Mouse (Mus musculus): ENCODE measurements at regions not wholly inside any gene's neighbourhood (a gene's known extent, or its start where the extent isn't known, plus 50 kb on each side); places are given as distances from the start of the nearest gene placed in this dataset.

GRCm38 (mm10) chr10:45009676-45010075 lies 57.3 kb upstream of the Prep start:
- Histone ChIP-seq H3K4me3 (ENCODE audit: low read depth, low read length) (no peak overlapping the region), H3K36me3 (ENCODE audit: control insufficient read depth, insufficient read depth, low read length) (no peaks in the 10 kb centered on the region), H3K4me2 (ENCODE audit: low read length) (no peak overlapping the region), H3K27ac (ENCODE audit: low read length) (no peak overlapping the region), H3K4me1 (ENCODE audit: control insufficient read depth, insufficient read depth, low read length) (no peaks in the 10 kb centered on the region), H3K27me3 (ENCODE audit: control insufficient read depth, insufficient read depth, low read depth, low read length) (no peaks in the 10 kb centered on the region), H3K9me3 (replicated peaks; ENCODE audit: control insufficient read depth, low read length, poor library complexity, severe bottlenecking) (no peaks in the 10 kb centered on the region), H3K9ac (ENCODE audit: low read depth, low read length) (no peak overlapping the region)
- 9% methylated on average over 10 of the region's 10 CpGs for WGBS
- ATAC-seq = peak; percentile 86

GRCm38 (mm10) chr10:45009235-45009634 lies 57.8 kb upstream of the Prep start:
- Histone ChIP-seq H3K4me1 (ENCODE audit: control insufficient read depth, insufficient read depth, low read length) (no peaks in the 10 kb centered on the region), H3K4me2 (ENCODE audit: low read length) (no peak overlapping the region), H3K27ac (ENCODE audit: low read length) (no peak overlapping the region), H3K9ac (ENCODE audit: low read depth, low read length) (no peak overlapping the region), H3K4me3 (ENCODE audit: low read depth, low read length) (no peak overlapping the region), H3K27me3 (ENCODE audit: control insufficient read depth, insufficient read depth, low read depth, low read length) (no peaks in the 10 kb centered on the region), H3K9me3 (replicated peaks; ENCODE audit: control insufficient read depth, low read length, poor library complexity, severe bottlenecking) (no peaks in the 10 kb centered on the region), H3K36me3 (ENCODE audit: control insufficient read depth, insufficient read depth, low read length) (no peaks in the 10 kb centered on the region)
- no peak for ATAC-seq
- 63% methylated on average over 1 of the region's 1 CpGs for WGBS

GRCm38 (mm10) chr10:45004037-45004653 lies 62.9 kb upstream of the Prep start:
- Histone ChIP-seq H3K27me3 (ENCODE audit: control insufficient read depth, insufficient read depth, low read depth, low read length) (no peaks in the 10 kb centered on the region), H3K27ac (ENCODE audit: low read length) (no peak overlapping the region), H3K9ac (ENCODE audit: low read depth, low read length) (no peak overlapping the region), H3K4me3 (ENCODE audit: low read depth, low read length) (no peak overlapping the region), H3K9me3 (replicated peaks; ENCODE audit: control insufficient read depth, low read length, poor library complexity, severe bottlenecking) (no peaks in the 10 kb centered on the region), H3K36me3 (ENCODE audit: control insufficient read depth, insufficient read depth, low read length) (no peaks in the 10 kb centered on the region), H3K4me1 (ENCODE audit: control insufficient read depth, insufficient read depth, low read length) (peaks cover 7% of the 10 kb centered on the region; the same call in 1 of the 2 replicates), H3K4me2 (ENCODE audit: low read length) (no peak overlapping the region)
- WGBS = 78% methylated on average over 9 of the region's 9 CpGs
- ATAC-seq = no peak

GRCm38 (mm10) chr10:45003344-45003681 lies 63.7 kb upstream of the Prep start:
- WGBS = 46% methylated on average over 2 of the region's 2 CpGs
- no peaks in the 10 kb centered on the region for H3K9me3 ChIP-seq (replicated peaks; ENCODE audit: control insufficient read depth, low read length, poor library complexity, severe bottlenecking)
- no peak overlapping the region for H3K27ac ChIP-seq (ENCODE audit: low read length)
- H3K27me3 ChIP-seq (ENCODE audit: control insufficient read depth, insufficient read depth, low read depth, low read length) = no peaks in the 10 kb centered on the region
- peaks cover 7% of the 10 kb centered on the region for H3K4me1 ChIP-seq (ENCODE audit: control insufficient read depth, insufficient read depth, low read length)
- no peak overlapping the region for H3K4me2 ChIP-seq (ENCODE audit: low read length)
- H3K36me3 ChIP-seq (ENCODE audit: control insufficient read depth, insufficient read depth, low read length) = no peaks in the 10 kb centered on the region
- H3K4me3 ChIP-seq (ENCODE audit: low read depth, low read length) = no peak overlapping the region
- no peak overlapping the region for H3K9ac ChIP-seq (ENCODE audit: low read depth, low read length)
- no peak for ATAC-seq

- Histone ChIP-seq H3K27me3 (ENCODE audit: control insufficient read depth, insufficient read depth, low read depth, low read length) (no peaks in the 10 kb centered on the region), H3K4me2 (ENCODE audit: low read length) (no peak overlapping the region), H3K36me3 (ENCODE audit: control insufficient read depth, insufficient read depth, low read length) (no peaks in the 10 kb centered on the region), H3K9me3 (replicated peaks; ENCODE audit: control insufficient read depth, low read length, poor library complexity, severe bottlenecking) (no peaks in the 10 kb centered on the region), H3K4me1 (ENCODE audit: control insufficient read depth, insufficient read depth, low read length) (peaks cover 10% of the 10 kb centered on the region), H3K4me3 (ENCODE audit: low read depth, low read length) (no peak overlapping the region), H3K9ac (ENCODE audit: low read depth, low read length) (no peak overlapping the region), H3K27ac (ENCODE audit: low read length) (no peak overlapping the region)
- no peak for ATAC-seq
- 57% methylated on average over 8 of the region's 8 CpGs for WGBS
Observed at GRCm38 (mm10) chr10:45002637-45003343, 64.2 kb upstream of the Prep start.

- 49% methylated on average over 12 of the region's 12 CpGs for WGBS
- Histone ChIP-seq H3K9ac (ENCODE audit: low read depth, low read length) (peak overlapping the region; percentile 63), H3K36me3 (ENCODE audit: control insufficient read depth, insufficient read depth, low read length) (no peaks in the 10 kb centered on the region), H3K4me3 (ENCODE audit: low read depth, low read length) (peak overlapping the region; percentile 42), H3K27me3 (ENCODE audit: control insufficient read depth, insufficient read depth, low read depth, low read length) (no peaks in the 10 kb centered on the region), H3K27ac (ENCODE audit: low read length) (peak overlapping the region; percentile 69; the same call in 1 of the 2 replicates), H3K9me3 (replicated peaks; ENCODE audit: control insufficient read depth, low read length, poor library complexity, severe bottlenecking) (no peaks in the 10 kb centered on the region), H3K4me1 (ENCODE audit: control insufficient read depth, insufficient read depth, low read length) (peaks cover 16% of the 10 kb centered on the region), H3K4me2 (ENCODE audit: low read length) (peak overlapping the region; percentile 71)
- ATAC-seq = peak; percentile 47; the same call in 1 of the 2 replicates
Observed at GRCm38 (mm10) chr10:45000873-45001859, 65.8 kb upstream of the Prep start.

- ATAC-seq = peak; percentile 66
- 4% methylated on average over 18 of the region's 18 CpGs for WGBS
- Histone ChIP-seq H3K27ac (ENCODE audit: low read length) (peak overlapping the region; percentile 69), H3K4me1 (ENCODE audit: control insufficient read depth, insufficient read depth, low read length) (peaks cover 16% of the 10 kb centered on the region), H3K36me3 (ENCODE audit: control insufficient read depth, insufficient read depth, low read length) (no peaks in the 10 kb centered on the region), H3K9me3 (replicated peaks; ENCODE audit: control insufficient read depth, low read length, poor library complexity, severe bottlenecking) (no peaks in the 10 kb centered on the region), H3K4me2 (ENCODE audit: low read length) (peak overlapping the region; percentile 71), H3K27me3 (ENCODE audit: control insufficient read depth, insufficient read depth, low read depth, low read length) (no peaks in the 10 kb centered on the region), H3K4me3 (ENCODE audit: low read depth, low read length) (peak overlapping the region; percentile 42), H3K9ac (ENCODE audit: low read depth, low read length) (peak overlapping the region; percentile 63)
Observed at GRCm38 (mm10) chr10:45000027-45000840, 66.8 kb upstream of the Prep start.

GRCm38 (mm10) chr10:44997906-44998289 lies 69.1 kb upstream of the Prep start:
- no peak; the same call in 1 of the 2 replicates for ATAC-seq
- peaks cover 19% of the 10 kb centered on the region for H3K4me1 ChIP-seq (ENCODE audit: control insufficient read depth, insufficient read depth, low read length)
- H3K27me3 ChIP-seq (ENCODE audit: control insufficient read depth, insufficient read depth, low read depth, low read length) = no peaks in the 10 kb centered on the region
- H3K9me3 ChIP-seq (replicated peaks; ENCODE audit: control insufficient read depth, low read length, poor library complexity, severe bottlenecking) = no peaks in the 10 kb centered on the region
- H3K4me3 ChIP-seq (ENCODE audit: low read depth, low read length) = peak overlapping the region; percentile 16; the same call in 1 of the 2 replicates
- H3K36me3 ChIP-seq (ENCODE audit: control insufficient read depth, insufficient read depth, low read length) = no peaks in the 10 kb centered on the region
- no peak overlapping the region for H3K9ac ChIP-seq (ENCODE audit: low read depth, low read length)
- H3K4me2 ChIP-seq (ENCODE audit: low read length) = peak overlapping the region; percentile 43
- WGBS = 1% methylated on average over 4 of the region's 4 CpGs
- no peak overlapping the region for H3K27ac ChIP-seq (ENCODE audit: low read length)

Data from midbrain, embryonic 16.5 days (tissue).